Mouse (Mus musculus): ENCODE measurements around the gene Cit.

The Cit gene

GRCm38 (mm10) chr5:115851029-115851365 is 5.9 kb downstream of the Cit start:
- in situ Hi-C loops (cut with MseI, MboI), result no loop called here

GRCm38 (mm10) chr5:115852431-115852830 is 7.4 kb downstream of the Cit start:
- in situ Hi-C loops (cut with MseI, MboI), result no loop called here

GRCm38 (mm10) chr5:115853691-115854090 is 8.6 kb downstream of the Cit start:
- in situ Hi-C loops (cut with MseI, MboI), result no loop called here

- in situ Hi-C loops (cut with MseI, MboI), result no loop called here
Measured at GRCm38 (mm10) chr5:115854370-115854769, 9.3 kb downstream of the Cit start.

GRCm38 (mm10) chr5:115858652-115859051 is 13.6 kb downstream of the Cit start:
- in situ Hi-C loops (cut with MseI, MboI), result no loop called here

- in situ Hi-C loops (cut with MseI, MboI), result no loop called here
Measured at GRCm38 (mm10) chr5:115859461-115859860, 14.4 kb downstream of the Cit start.

- in situ Hi-C loops (cut with MseI, MboI), result no loop called here
Measured at GRCm38 (mm10) chr5:115861991-115862390, 16.9 kb downstream of the Cit start.

GRCm38 (mm10) chr5:115862439-115862838 is 17.4 kb downstream of the Cit start:
- in situ Hi-C loops (cut with MseI, MboI), result no loop called here

- in situ Hi-C loops (cut with MseI, MboI), result no loop called here
Measured at GRCm38 (mm10) chr5:115866296-115866695, 21.2 kb downstream of the Cit start.

GRCm38 (mm10) chr5:115868540-115868939 is 23.5 kb downstream of the Cit start:
- in situ Hi-C loops (cut with MseI, MboI), result no loop called here

GRCm38 (mm10) chr5:115869198-115869597 is 24.1 kb downstream of the Cit start:
- in situ Hi-C loops (cut with MseI, MboI), result no loop called here

GRCm38 (mm10) chr5:115871153-115871552 is 26.1 kb downstream of the Cit start:
- in situ Hi-C loops (cut with MseI, MboI), result no loop called here

- in situ Hi-C loops (cut with MseI, MboI), result no loop called here
Measured at GRCm38 (mm10) chr5:115872106-115872505, 27.0 kb downstream of the Cit start.

GRCm38 (mm10) chr5:115872956-115873355 is 27.9 kb downstream of the Cit start:
- in situ Hi-C loops (cut with MseI, MboI), result no loop called here

GRCm38 (mm10) chr5:115877425-115877824 is 32.3 kb downstream of the Cit start:
- in situ Hi-C loops (cut with MseI, MboI), result no loop called here

GRCm38 (mm10) chr5:115882165-115882564 is 37.1 kb downstream of the Cit start:
- in situ Hi-C loops (cut with MseI, MboI), result no loop called here

- in situ Hi-C loops (cut with MseI, MboI), result no loop called here
Measured at GRCm38 (mm10) chr5:115884429-115884828, 39.4 kb downstream of the Cit start.

- in situ Hi-C loops (cut with MseI, MboI), result no loop called here
Measured at GRCm38 (mm10) chr5:115893772-115894171, 48.7 kb downstream of the Cit start.

- in situ Hi-C loops (cut with MseI, MboI), result no loop called here
Measured at GRCm38 (mm10) chr5:115897036-115897435, 52.0 kb downstream of the Cit start.

- in situ Hi-C loops (cut with MseI, MboI), result no loop called here
Measured at GRCm38 (mm10) chr5:115907037-115908009, 62.2 kb downstream of the Cit start.

GRCm38 (mm10) chr5:115908251-115908650 is 63.2 kb downstream of the Cit start:
- in situ Hi-C loops (cut with MseI, MboI), result no loop called here

GRCm38 (mm10) chr5:115908699-115909098 is 63.6 kb downstream of the Cit start:
- in situ Hi-C loops (cut with MseI, MboI), result no loop called here

- in situ Hi-C loops (cut with MseI, MboI), result no loop called here
Measured at GRCm38 (mm10) chr5:115909106-115909505, 64.0 kb downstream of the Cit start.

Data from mouse trophoblast stem cell (cell line).